Mouse (Mus musculus) ES-E14 (cell line): ENCODE measurements around the gene Fads1. TPM values are rescaled to one million over a fixed set of nuclear protein-coding genes. Genes with fewer than 3 reads are reported as not detected.
"Not testable (repeated sequence)": the region's sequence is repeated elsewhere in the genome, so short reads cannot be mapped to it uniquely, and the experiment has no call there.

Source experiments
- DNase-seq: peaks from one replicate; pipeline ENCODE4 v3.0.0-alpha.2; 2013; ENCODE audit warnings: low read depth, low spot score
- H3K27ac ChIP-seq: 2 replicates; pipeline ENCODE4 v1.5.1; 2012; ENCODE audit warnings: low read depth, mild to moderate bottlenecking, low read length, moderate library complexity, mixed read lengths; ENCODE audit not compliant: poor library complexity, insufficient read depth, severe bottlenecking
- H3K36me3 ChIP-seq: 2 replicates; pipeline ENCODE4 v1.6.1; 2012; ENCODE audit warnings: mild to moderate bottlenecking, low read length, moderate library complexity, mixed read lengths; ENCODE audit not compliant: control insufficient read depth, poor library complexity, insufficient read depth, severe bottlenecking
- H3K4me1 ChIP-seq, 2 experiments: fragments of 150-350 bp in 1 of 2; sonication (generic) in 1 of 2; 2 replicates each; pipeline ENCODE4 v1.6.1; 2012; ENCODE audit warnings: low read length in 2 of 2, mild to moderate bottlenecking in 1 of 2, mixed read lengths in 1 of 2; ENCODE audit not compliant: control insufficient read depth in 2 of 2, insufficient read depth in 2 of 2, poor library complexity in 1 of 2
- H3K4me3 ChIP-seq, 2 experiments: fragments of 150-350 bp in 1 of 2; sonication (generic) in 1 of 2; 2 replicates each; pipeline ENCODE4 v1.5.1; 2012; ENCODE audit warnings: low read length in 2 of 2, low read depth in 1 of 2, mild to moderate bottlenecking in 1 of 2, mixed read lengths in 1 of 2; ENCODE audit not compliant: insufficient read depth in 1 of 2, poor library complexity in 1 of 2, severe bottlenecking in 1 of 2
- H3K9ac ChIP-seq: 2 replicates; pipeline ENCODE4 v1.6.1; 2012; ENCODE audit warnings: low read depth, mild to moderate bottlenecking, low read length, mixed read lengths; ENCODE audit not compliant: poor library complexity, insufficient read depth, severe bottlenecking
- H3K9me3 ChIP-seq: fragments of 150-350 bp; sonication (generic); 2 replicates; pipeline ENCODE4 v1.6.1; 2012; ENCODE audit warnings: low read depth, mild to moderate bottlenecking, low read length; ENCODE audit not compliant: control insufficient read depth, insufficient read depth
- CHD2 ChIP-seq: IDR thresholded peaks from 2 replicates; pipeline ENCODE4 v1.6.1; 2014; ENCODE audit warnings: mild to moderate bottlenecking, low read depth, low read length, inconsistent platforms
- HCFC1 ChIP-seq: IDR thresholded peaks from 2 replicates; pipeline ENCODE4 v1.6.1; 2012; ENCODE audit warnings: low read length, inconsistent platforms, borderline replicate concordance; ENCODE audit not compliant: insufficient read depth
- MAFK ChIP-seq: IDR thresholded peaks from 2 replicates; pipeline ENCODE4 v1.6.1; 2014; ENCODE audit warnings: mild to moderate bottlenecking, low read depth, low read length, inconsistent platforms; ENCODE audit not compliant: insufficient read depth
- ZC3H11A ChIP-seq: IDR thresholded peaks from 2 replicates; pipeline ENCODE4 v1.6.1; 2012; ENCODE audit warnings: low read depth, mild to moderate bottlenecking, inconsistent platforms, low read length, borderline replicate concordance
- ZNF384 ChIP-seq: IDR thresholded peaks from 2 replicates; pipeline ENCODE4 v1.6.1; 2012; ENCODE audit warnings: low read depth, low read length, inconsistent platforms
- in situ Hi-C, 2 experiments: fragments of 600-800 bp; cut with MboI; formaldehyde crosslinking; loops; one replicate each; pipeline ENCODE4 v1.15.1; 2025; ENCODE audit warnings: low sequenced_read_pairs in 2 of 2, inconsistent platforms in 1 of 2; ENCODE audit not compliant: unreplicated experiment in 2 of 2
- total RNA-seq: library from RNA; depleted of rRNA; stranded (reverse); fragments of 300-350 nt; gene quantifications from 2 replicates; pipeline ENCODE4 v1.2.3, GENCODE M21; 2012

Gene Fads1
- total RNA-seq, 1 experiment = 47.4 TPM

- DNase-seq = no peak
- H3K9ac ChIP-seq = no peak overlapping the region
- H3K9me3 ChIP-seq = no peaks in the 10 kb centered on the region
- H3K36me3 ChIP-seq = no peaks in the 10 kb centered on the region
- in situ Hi-C loops = no loop called here
- H3K4me1 ChIP-seq = peaks cover 0 to 2% of the 10 kb centered on the region in 2 experiments; a peak in 1 of 4 replicates
- no peak for TF ChIP-seq ZC3H11A
- TF ChIP-seq MAFK = no peak
- no peak overlapping the region for H3K27ac ChIP-seq
- no peak overlapping the region for H3K4me3 ChIP-seq
Observed at GRCm38 (mm10) chr19:10163896-10164295, 18.8 kb upstream of the Fads1 start.

DNA sequence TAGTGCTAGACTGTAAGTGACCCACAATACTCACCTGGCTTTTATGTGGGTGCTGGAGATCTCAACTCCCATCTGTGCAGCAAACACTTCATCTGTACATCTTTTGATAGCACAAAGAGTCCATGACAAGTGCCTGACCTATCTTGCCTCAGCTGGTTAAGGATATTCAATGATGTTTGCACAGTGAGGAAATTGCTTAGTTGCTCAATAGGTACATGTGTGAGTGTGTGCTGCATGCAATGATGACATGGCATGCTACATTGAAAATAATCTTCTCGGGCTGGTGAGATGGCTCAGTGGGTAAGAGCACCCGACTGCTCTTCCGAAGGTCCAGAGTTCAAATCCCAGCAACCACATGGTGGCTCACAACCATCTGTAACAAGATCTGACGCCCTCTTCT is 16.8 kb upstream of the Fads1 start:
- H3K9ac ChIP-seq, H3K9me3 ChIP-seq, H3K4me3 ChIP-seq, DNase-seq, H3K36me3 ChIP-seq, H3K27ac ChIP-seq, H3K4me1 ChIP-seq, in situ Hi-C loops: not testable (repeated sequence)

- no peaks in the 10 kb centered on the region for H3K36me3 ChIP-seq
- H3K27ac ChIP-seq = no peak overlapping the region
- no peak for DNase-seq
- no peaks in the 10 kb centered on the region for H3K9me3 ChIP-seq
- TF ChIP-seq HCFC1 (no peak), ZNF384 (no peak), ZC3H11A (no peak), CHD2 (no peak), MAFK (no peak)
- in situ Hi-C loops = no loop called here
- H3K4me3 ChIP-seq = no peak overlapping the region
- H3K4me1 ChIP-seq = peaks cover 2 to 7% of the 10 kb centered on the region in 2 experiments; a peak in 3 of 4 replicates
- no peak overlapping the region for H3K9ac ChIP-seq
Observed at GRCm38 (mm10) chr19:10167112-10167511, 15.6 kb upstream of the Fads1 start.

- Histone ChIP-seq H3K36me3 (no peaks in the 10 kb centered on the region), H3K9me3 (no peaks in the 10 kb centered on the region), H3K4me3 (no peak overlapping the region), H3K27ac (no peak overlapping the region), H3K4me1 (peaks cover 2 to 7% of the 10 kb centered on the region in 2 experiments; a peak in 3 of 4 replicates), H3K9ac (no peak overlapping the region)
- TF ChIP-seq HCFC1 (no peak), ZC3H11A (no peak), CHD2 (no peak), MAFK (no peak), ZNF384 (no peak)
- DNase-seq = no peak
- in situ Hi-C loops = no loop called here
Observed at GRCm38 (mm10) chr19:10167951-10168350, 14.7 kb upstream of the Fads1 start.

DNA sequence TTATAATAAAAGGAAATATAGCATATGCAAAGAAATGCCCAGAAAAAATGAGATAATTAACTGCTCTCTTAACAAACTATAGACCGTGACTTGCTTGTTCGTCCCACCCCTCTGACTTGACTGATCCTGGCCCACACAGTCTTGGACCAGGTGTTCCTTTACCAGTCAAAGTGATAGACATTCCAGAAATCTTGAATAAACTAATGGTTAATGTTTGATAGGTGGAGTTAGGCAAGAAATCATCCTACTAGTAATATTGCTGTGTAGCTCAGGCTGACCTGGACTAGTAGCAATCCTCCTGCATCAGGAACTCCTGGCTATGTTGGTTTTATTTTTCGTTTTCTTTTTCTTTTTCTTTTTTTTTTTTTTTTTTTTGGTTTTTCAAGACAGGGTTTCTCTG is 14.2 kb upstream of the Fads1 start:
- Histone ChIP-seq H3K9me3 (no peaks in the 10 kb centered on the region), H3K4me3 (no peak overlapping the region), H3K9ac (no peak overlapping the region), H3K4me1 (peaks cover 2 to 7% of the 10 kb centered on the region in 2 experiments; a peak in 3 of 4 replicates), H3K27ac (no peak overlapping the region), H3K36me3 (no peaks in the 10 kb centered on the region)
- in situ Hi-C loops = no loop called here
- TF ChIP-seq ZC3H11A = no peak
- DNase-seq = no peak
